Mouse (Mus musculus): ENCODE measurements around the gene Gm4985.
"Not testable (repeated sequence)": the region's sequence is repeated elsewhere in the genome, so short reads cannot be mapped to it uniquely, and the experiment has no call there.

The Gm4985 gene

GRCm38 (mm10) chrX:23958834-23959233, at the start of gene Gm4985:
Gene Gm4985 (minus strand): TSS chrX:23958934.
- not testable (repeated sequence) for DNase-seq

GRCm38 (mm10) chrX:23954161-23954560, 4.6 kb downstream of the Gm4985 start:
- no peak for DNase-seq

Data from cerebellum, adult 8-10 months (tissue).